Mouse (Mus musculus): ENCODE data around the gene Foxp1. TPM values are rescaled to one million over a fixed set of nuclear protein-coding genes. Genes with fewer than 3 reads are reported as not detected.

Foxp1 gene
- polyA plus RNA-seq, 1 experiment from 2014 or later = 91.9 TPM

DNA sequence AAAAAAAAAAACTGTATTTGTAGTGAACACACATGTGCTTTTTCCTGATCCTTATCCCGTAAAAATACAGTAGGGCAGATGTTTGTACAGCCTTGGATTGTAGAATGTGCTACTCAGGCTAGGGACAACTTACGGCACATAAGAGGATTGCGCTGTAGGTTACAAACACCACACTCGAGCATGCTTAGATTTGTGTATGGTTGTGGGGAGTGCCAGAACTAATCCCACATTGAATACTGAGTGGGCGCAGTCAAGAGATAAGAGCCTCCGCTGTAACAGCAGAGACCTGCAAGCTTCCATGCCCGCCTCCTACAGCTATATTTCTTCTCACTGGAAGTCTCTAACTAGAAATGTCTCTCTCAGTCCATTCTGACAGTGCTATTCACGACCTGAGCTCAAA, 286.9 kb downstream of the Foxp1 start:
- WGBS = 90% methylated on average over 8 of the region's 8 CpGs
- Histone ChIP-seq H3K27me3 (ENCODE audit: control insufficient read depth, insufficient read depth, low read length) (no peaks in the 10 kb centered on the region), H3K4me1 (replicated peaks; ENCODE audit: control insufficient read depth, insufficient read depth, low read length) (no peaks in the 10 kb centered on the region), H3K36me3 (ENCODE audit: control insufficient read depth, insufficient read depth, low read length) (no peaks in the 10 kb centered on the region), H3K27ac (ENCODE audit: low read depth, low read length) (no peak overlapping the region), H3K4me3 (ENCODE audit: low read depth, low read length) (no peak overlapping the region), H3K9ac (ENCODE audit: low read depth, low read length) (no peak overlapping the region), H3K4me2 (replicated peaks; ENCODE audit: low read depth, low read length) (no peak overlapping the region), H3K9me3 (ENCODE audit: control insufficient read depth, low read length) (no peaks in the 10 kb centered on the region)
- ATAC-seq (ENCODE audit: low FRiP score) (no peak), DNase-seq (ENCODE audit: low spot score) (no peak)

DNA sequence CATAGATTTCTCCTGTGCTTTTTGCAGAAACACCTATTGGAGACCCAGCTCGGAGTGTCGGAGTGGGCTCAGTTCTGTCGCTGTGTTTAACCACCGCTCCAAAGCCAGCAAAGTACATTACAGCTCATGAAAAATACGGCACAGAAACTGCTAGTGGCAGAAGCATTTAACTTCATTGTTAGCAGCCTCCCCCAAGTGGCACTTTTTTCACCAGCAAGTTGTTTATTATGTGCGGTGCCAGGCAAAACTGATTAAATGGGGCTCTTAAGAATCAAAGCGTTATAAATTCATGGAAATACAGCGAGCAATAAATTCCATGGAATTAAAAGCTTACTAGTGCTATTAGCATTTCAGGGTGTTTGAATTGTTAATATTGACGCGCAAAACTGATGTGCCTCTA, 289.1 kb downstream of the Foxp1 start:
- Histone ChIP-seq H3K27ac (ENCODE audit: low read depth, low read length) (no peak overlapping the region), H3K4me3 (ENCODE audit: low read depth, low read length) (no peak overlapping the region), H3K9me3 (ENCODE audit: control insufficient read depth, low read length) (no peaks in the 10 kb centered on the region), H3K4me2 (replicated peaks; ENCODE audit: low read depth, low read length) (no peak overlapping the region), H3K9ac (ENCODE audit: low read depth, low read length) (no peak overlapping the region), H3K27me3 (ENCODE audit: control insufficient read depth, insufficient read depth, low read length) (no peaks in the 10 kb centered on the region), H3K4me1 (replicated peaks; ENCODE audit: control insufficient read depth, insufficient read depth, low read length) (no peaks in the 10 kb centered on the region), H3K36me3 (ENCODE audit: control insufficient read depth, insufficient read depth, low read length) (no peaks in the 10 kb centered on the region)
- ATAC-seq (ENCODE audit: low FRiP score) (no peak), DNase-seq (ENCODE audit: low spot score) (no peak)
- 90% methylated on average over 10 of the region's 10 CpGs for WGBS

DNA sequence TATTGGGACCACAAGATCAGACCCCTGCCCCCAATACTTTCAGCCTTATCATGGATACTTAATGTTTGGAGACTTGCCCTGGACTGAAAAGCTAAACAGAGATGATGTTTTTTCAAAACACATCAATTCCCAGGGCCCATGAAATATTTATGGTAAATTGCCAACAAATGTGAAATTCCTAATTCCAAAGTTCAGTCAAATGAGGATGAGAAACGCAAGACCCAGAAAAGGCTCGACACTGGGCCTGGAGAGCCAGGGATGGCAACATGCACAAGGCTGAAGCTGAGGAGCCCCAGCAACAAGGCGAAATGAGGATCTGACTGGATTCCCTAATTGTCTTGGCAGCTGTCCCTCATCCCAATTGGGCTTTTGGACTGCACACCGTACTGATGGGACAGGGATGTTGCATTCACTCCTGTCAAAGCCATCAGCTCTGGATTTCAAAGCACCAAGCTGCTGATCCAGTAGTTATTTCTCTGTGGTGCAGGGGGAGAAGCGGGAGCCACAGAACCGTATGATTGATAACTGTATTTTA, 294.1 kb downstream of the Foxp1 start:
- no peak overlapping the region for H3K9ac ChIP-seq (ENCODE audit: low read depth, low read length)
- WGBS = 91% methylated on average over 6 of the region's 6 CpGs
- no peak overlapping the region for H3K27ac ChIP-seq (ENCODE audit: low read depth, low read length)
- no peaks in the 10 kb centered on the region for H3K36me3 ChIP-seq (ENCODE audit: control insufficient read depth, insufficient read depth, low read length)
- H3K4me2 ChIP-seq (replicated peaks; ENCODE audit: low read depth, low read length) = no peak overlapping the region
- no peak for DNase-seq (ENCODE audit: low spot score)
- H3K27me3 ChIP-seq (ENCODE audit: control insufficient read depth, insufficient read depth, low read length) = no peaks in the 10 kb centered on the region
- no peak for ATAC-seq (ENCODE audit: low FRiP score)
- no peak overlapping the region for H3K4me3 ChIP-seq (ENCODE audit: low read depth, low read length)
- H3K9me3 ChIP-seq (ENCODE audit: control insufficient read depth, low read length) = no peaks in the 10 kb centered on the region
- H3K4me1 ChIP-seq (replicated peaks; ENCODE audit: control insufficient read depth, insufficient read depth, low read length) = no peaks in the 10 kb centered on the region

DNA sequence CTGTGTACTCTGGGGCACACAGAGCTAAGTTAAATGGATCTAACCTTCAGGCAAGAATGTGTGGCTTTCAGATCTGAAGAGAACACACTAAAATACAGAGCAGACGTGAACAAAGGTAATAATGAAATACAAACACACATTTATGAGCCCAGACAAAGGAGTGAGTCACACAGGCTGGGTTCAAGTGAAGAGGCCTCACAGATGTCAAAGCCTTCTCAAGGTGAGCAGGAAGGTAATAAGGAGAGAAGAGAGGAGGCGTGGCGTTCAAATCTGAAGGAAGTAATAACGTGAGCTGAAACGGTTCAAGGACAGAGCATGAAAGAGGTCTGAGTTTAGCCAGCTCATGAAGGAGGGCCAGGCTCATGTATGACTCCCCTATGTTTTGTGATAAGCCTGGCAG, 301.4 kb downstream of the Foxp1 start:
- Histone ChIP-seq H3K4me1 (replicated peaks; ENCODE audit: control insufficient read depth, insufficient read depth, low read length) (no peaks in the 10 kb centered on the region), H3K27ac (ENCODE audit: low read depth, low read length) (no peak overlapping the region), H3K4me3 (ENCODE audit: low read depth, low read length) (no peak overlapping the region), H3K9ac (ENCODE audit: low read depth, low read length) (no peak overlapping the region), H3K4me2 (replicated peaks; ENCODE audit: low read depth, low read length) (no peak overlapping the region), H3K27me3 (ENCODE audit: control insufficient read depth, insufficient read depth, low read length) (no peaks in the 10 kb centered on the region), H3K9me3 (ENCODE audit: control insufficient read depth, low read length) (no peaks in the 10 kb centered on the region), H3K36me3 (ENCODE audit: control insufficient read depth, insufficient read depth, low read length) (no peaks in the 10 kb centered on the region)
- WGBS = 91% methylated on average over 5 of the region's 5 CpGs
- ATAC-seq (ENCODE audit: low FRiP score) (no peak), DNase-seq (ENCODE audit: low spot score) (no peak)

DNA sequence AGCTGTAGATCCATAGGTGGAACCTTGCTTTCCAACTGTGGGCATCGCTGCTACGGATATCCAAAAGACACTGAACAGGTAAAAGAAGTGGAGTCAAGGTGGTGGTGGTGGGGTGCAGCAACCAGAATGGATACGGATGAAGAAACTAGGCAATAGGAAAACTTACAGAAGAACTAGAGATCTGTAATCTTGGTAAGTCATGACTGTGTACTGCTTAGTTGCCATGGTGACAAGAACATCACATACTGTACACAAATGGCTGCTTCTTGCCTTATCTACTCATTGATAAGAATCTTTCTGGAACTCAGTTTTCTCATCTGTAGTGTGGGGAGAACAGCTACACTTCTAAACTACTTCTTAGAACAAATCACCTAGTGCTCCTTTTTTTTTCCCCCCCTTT, 302.0 kb downstream of the Foxp1 start:
- Histone ChIP-seq H3K27me3 (ENCODE audit: control insufficient read depth, insufficient read depth, low read length) (no peaks in the 10 kb centered on the region), H3K4me1 (replicated peaks; ENCODE audit: control insufficient read depth, insufficient read depth, low read length) (no peaks in the 10 kb centered on the region), H3K9ac (ENCODE audit: low read depth, low read length) (no peak overlapping the region), H3K4me2 (replicated peaks; ENCODE audit: low read depth, low read length) (no peak overlapping the region), H3K4me3 (ENCODE audit: low read depth, low read length) (no peak overlapping the region), H3K9me3 (ENCODE audit: control insufficient read depth, low read length) (no peaks in the 10 kb centered on the region), H3K36me3 (ENCODE audit: control insufficient read depth, insufficient read depth, low read length) (no peaks in the 10 kb centered on the region), H3K27ac (ENCODE audit: low read depth, low read length) (no peak overlapping the region)
- no peak for DNase-seq (ENCODE audit: low spot score)
- WGBS = 96% methylated on average over 3 of the region's 3 CpGs
- ATAC-seq (ENCODE audit: low FRiP score) = no peak

DNA sequence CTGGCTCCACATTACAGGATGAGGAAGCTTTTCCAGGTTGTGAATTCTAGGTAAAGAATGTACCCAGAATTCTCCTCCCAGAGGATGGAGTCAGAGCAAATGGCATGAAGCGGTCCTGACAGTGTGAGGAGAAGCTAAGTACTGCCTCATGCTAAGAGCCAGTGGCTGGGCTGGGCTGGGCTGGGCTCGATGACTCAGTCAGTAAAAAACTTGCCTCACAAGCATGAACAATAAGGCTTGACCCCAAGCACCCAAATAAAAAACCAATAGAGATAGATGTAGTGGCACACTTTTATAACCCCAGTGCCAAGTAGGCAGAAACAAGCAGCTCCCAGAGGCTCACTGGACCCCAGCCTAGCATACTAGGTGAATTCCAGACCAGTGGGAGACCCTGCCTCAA, 304.7 kb downstream of the Foxp1 start:
- Histone ChIP-seq H3K4me3 (ENCODE audit: low read depth, low read length) (no peak overlapping the region), H3K27ac (ENCODE audit: low read depth, low read length) (no peak overlapping the region), H3K9ac (ENCODE audit: low read depth, low read length) (no peak overlapping the region), H3K27me3 (ENCODE audit: control insufficient read depth, insufficient read depth, low read length) (no peaks in the 10 kb centered on the region), H3K4me2 (replicated peaks; ENCODE audit: low read depth, low read length) (no peak overlapping the region), H3K36me3 (ENCODE audit: control insufficient read depth, insufficient read depth, low read length) (no peaks in the 10 kb centered on the region), H3K4me1 (replicated peaks; ENCODE audit: control insufficient read depth, insufficient read depth, low read length) (no peaks in the 10 kb centered on the region), H3K9me3 (ENCODE audit: control insufficient read depth, low read length) (no peaks in the 10 kb centered on the region)
- WGBS = 89% methylated on average over 2 of the region's 2 CpGs
- no peak for ATAC-seq (ENCODE audit: low FRiP score)
- no peak for DNase-seq (ENCODE audit: low spot score)

DNA sequence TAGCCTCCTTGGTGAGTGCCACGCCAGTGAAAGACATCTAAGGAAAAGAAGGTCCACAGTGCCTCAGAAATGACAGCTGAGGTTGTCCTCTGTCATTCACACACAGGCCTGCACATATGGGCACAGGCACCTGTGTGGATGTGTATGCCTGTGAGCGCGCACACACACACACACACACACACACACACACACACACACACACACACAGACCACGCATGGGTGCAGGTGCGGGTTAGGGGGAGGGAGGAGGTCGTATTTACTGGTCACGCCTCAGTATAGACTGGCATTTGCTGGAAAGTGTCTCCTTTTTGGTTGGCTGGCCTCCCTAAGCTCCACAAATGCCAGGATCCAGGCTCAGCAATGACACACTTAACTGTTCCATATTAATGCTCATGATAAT, 305.4 kb downstream of the Foxp1 start:
- Histone ChIP-seq H3K4me1 (replicated peaks; ENCODE audit: control insufficient read depth, insufficient read depth, low read length) (no peaks in the 10 kb centered on the region), H3K4me3 (ENCODE audit: low read depth, low read length) (no peak overlapping the region), H3K27ac (ENCODE audit: low read depth, low read length) (no peak overlapping the region), H3K9me3 (ENCODE audit: control insufficient read depth, low read length) (no peaks in the 10 kb centered on the region), H3K36me3 (ENCODE audit: control insufficient read depth, insufficient read depth, low read length) (no peaks in the 10 kb centered on the region), H3K9ac (ENCODE audit: low read depth, low read length) (no peak overlapping the region), H3K27me3 (ENCODE audit: control insufficient read depth, insufficient read depth, low read length) (no peaks in the 10 kb centered on the region), H3K4me2 (replicated peaks; ENCODE audit: low read depth, low read length) (no peak overlapping the region)
- DNase-seq (ENCODE audit: low spot score) = no peak
- 84% methylated on average over 6 of the region's 7 CpGs for WGBS
- ATAC-seq (ENCODE audit: low FRiP score) = no peak

DNA sequence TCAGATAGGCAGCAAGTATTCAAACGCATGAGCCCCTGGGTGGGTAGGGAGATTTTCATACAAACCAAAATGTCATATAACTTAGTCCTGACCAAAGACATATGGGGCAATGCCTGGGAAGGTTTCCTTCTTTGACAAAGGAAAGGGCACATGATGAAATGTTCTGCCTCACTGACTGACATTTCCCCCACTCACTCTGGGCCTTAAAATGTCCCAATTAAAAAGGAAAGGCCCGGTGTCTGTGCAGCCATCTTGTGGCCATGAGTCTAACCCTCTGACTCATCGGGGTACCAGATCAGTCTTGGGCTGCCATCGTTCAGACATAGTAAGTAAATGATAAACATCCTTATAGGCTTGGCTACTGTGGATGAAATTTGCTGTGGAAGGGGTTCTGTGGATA, 310.1 kb downstream of the Foxp1 start:
- ATAC-seq (ENCODE audit: low FRiP score) = no peak
- Histone ChIP-seq H3K9me3 (ENCODE audit: control insufficient read depth, low read length) (no peaks in the 10 kb centered on the region), H3K4me1 (replicated peaks; ENCODE audit: control insufficient read depth, insufficient read depth, low read length) (peaks cover 1% of the 10 kb centered on the region; the same call in 1 of the 2 replicates), H3K4me3 (ENCODE audit: low read depth, low read length) (no peak overlapping the region), H3K9ac (ENCODE audit: low read depth, low read length) (no peak overlapping the region), H3K27me3 (ENCODE audit: control insufficient read depth, insufficient read depth, low read length) (no peaks in the 10 kb centered on the region), H3K4me2 (replicated peaks; ENCODE audit: low read depth, low read length) (no peak overlapping the region), H3K27ac (ENCODE audit: low read depth, low read length) (no peak overlapping the region), H3K36me3 (ENCODE audit: control insufficient read depth, insufficient read depth, low read length) (no peaks in the 10 kb centered on the region)
- no peak for DNase-seq (ENCODE audit: low spot score)
- 92% methylated on average over 4 of the region's 4 CpGs for WGBS

DNA sequence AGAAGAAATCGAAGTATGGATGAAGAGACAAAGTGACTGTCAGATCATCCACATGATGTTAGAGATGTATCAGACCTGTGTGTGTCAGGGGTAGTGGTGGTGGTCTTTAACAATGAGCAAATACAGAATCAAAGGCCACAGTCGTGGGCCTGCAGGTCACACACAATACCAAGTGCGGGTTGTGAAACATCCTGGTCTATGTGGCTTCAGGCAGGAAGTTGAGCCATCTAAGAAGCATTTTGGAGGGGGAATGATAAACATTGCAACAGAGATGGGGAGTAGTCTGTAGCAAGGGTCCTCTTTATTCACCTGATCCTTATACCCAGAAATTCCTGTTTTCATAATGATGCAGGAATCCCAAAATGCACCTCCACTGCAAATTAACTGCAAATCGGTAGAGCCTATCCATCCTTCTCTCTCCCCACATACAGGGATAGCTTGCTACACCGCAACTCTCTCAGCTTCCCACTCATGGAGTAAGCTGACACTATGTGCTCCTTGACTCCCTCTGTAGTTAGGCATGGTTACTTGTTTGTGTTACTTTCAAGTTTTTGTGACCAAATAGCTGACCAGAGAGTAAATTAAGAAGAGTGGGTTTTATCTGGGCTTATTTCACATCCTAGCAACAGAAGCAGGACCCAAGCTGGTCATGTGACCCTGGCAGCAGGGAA, 310.7 kb downstream of the Foxp1 start:
- no peak overlapping the region for H3K27ac ChIP-seq (ENCODE audit: low read depth, low read length)
- H3K9me3 ChIP-seq (ENCODE audit: control insufficient read depth, low read length) = no peaks in the 10 kb centered on the region
- H3K4me1 ChIP-seq (replicated peaks; ENCODE audit: control insufficient read depth, insufficient read depth, low read length) = peaks cover 6% of the 10 kb centered on the region; the same call in 1 of the 2 replicates
- WGBS = 83% methylated on average over 5 of the region's 5 CpGs
- H3K9ac ChIP-seq (ENCODE audit: low read depth, low read length) = no peak overlapping the region
- no peak overlapping the region for H3K4me3 ChIP-seq (ENCODE audit: low read depth, low read length)
- H3K27me3 ChIP-seq (ENCODE audit: control insufficient read depth, insufficient read depth, low read length) = no peaks in the 10 kb centered on the region
- no peak overlapping the region for H3K4me2 ChIP-seq (replicated peaks; ENCODE audit: low read depth, low read length)
- no peak for ATAC-seq (ENCODE audit: low FRiP score)
- no peak for DNase-seq (ENCODE audit: low spot score)
- H3K36me3 ChIP-seq (ENCODE audit: control insufficient read depth, insufficient read depth, low read length) = no peaks in the 10 kb centered on the region

All from hindbrain, embryonic 11.5 days (tissue).